Mouse (Mus musculus): ENCODE measurements around the gene Foxa3. TPM values are rescaled to one million over a fixed set of nuclear protein-coding genes. Genes with fewer than 3 reads are reported as not detected.

Gene Foxa3
- polyA plus RNA-seq, 1 experiment from 2014 or later: 0.09 TPM

DNA sequence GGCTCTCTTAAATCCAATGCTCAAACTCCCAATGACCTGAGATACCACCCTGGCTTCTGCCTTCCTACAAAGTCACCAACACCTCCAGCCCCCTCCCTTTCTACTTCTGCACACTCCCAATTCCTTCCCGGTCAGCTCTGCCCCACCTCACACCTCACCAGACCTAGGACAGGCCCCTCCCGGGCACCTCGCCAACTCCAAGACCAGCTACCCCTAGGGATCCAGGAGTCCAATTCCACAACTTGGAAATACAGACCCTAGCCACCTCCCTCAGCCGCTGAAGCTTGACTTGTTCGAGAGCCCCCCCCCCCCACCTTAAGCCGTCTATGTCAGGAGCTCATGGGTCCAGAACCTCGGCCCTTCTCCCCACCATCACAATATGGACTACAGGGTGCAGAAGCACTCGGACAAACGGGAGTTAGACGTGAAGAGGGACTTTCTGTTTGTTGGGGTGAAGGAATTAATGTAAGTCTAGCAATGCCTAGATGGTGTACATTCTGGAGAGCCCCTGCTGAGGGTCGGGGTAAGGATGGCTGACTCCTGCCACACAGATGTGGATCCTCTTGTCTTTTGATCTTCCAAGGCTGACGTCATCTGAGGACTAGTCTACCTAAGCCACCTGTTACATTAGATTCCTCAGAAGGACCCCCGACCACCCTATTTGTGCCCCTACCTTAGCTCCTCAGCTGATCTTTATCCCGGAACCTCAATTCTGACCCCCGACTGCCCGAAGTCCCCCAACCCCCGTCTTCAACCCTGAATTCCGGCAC is 964 bp downstream of the Foxa3 start:
- H3K27me3 ChIP-seq (replicated peaks): peaks cover 30% of the 10 kb centered on the region
- H3K9ac ChIP-seq: no peak overlapping the region
- no peak overlapping the region for H3K4me3 ChIP-seq
- H3K27ac ChIP-seq: no peak overlapping the region
- no peak for ATAC-seq (ENCODE audit: low FRiP score, low read depth)
- H3K36me3 ChIP-seq: no peaks in the 10 kb centered on the region
- no peaks in the 10 kb centered on the region for H3K9me3 ChIP-seq
- peaks cover 19% of the 10 kb centered on the region for H3K4me1 ChIP-seq
- WGBS: 59% methylated on average over 18 of the region's 18 CpGs
- H3K4me2 ChIP-seq (replicated peaks): no peak overlapping the region

DNA sequence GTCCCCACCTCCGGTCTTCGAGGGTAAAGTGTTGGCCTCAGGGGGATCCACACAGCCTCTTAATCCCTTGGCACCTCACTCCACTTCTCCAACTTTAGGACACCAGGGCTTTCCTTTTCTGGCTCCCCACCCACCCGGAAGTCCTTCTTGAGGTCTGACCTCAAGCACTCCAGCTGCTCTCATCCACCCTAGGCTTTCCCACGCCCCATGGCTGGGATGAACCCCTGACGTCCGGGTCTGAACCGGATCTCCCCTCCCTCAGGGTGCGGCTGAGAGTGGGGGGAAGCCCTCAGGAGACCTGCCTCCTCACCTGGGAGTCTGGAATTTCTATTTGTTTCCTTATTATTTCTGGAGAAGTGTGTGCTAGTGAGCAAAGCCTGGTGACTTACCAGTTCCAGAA is 2.3 kb downstream of the Foxa3 start:
- Histone ChIP-seq H3K27ac (no peak overlapping the region), H3K36me3 (no peaks in the 10 kb centered on the region), H3K4me2 (replicated peaks) (no peak overlapping the region), H3K9ac (no peak overlapping the region), H3K9me3 (no peaks in the 10 kb centered on the region), H3K27me3 (replicated peaks) (peaks cover 30% of the 10 kb centered on the region), H3K4me1 (peaks cover 16% of the 10 kb centered on the region), H3K4me3 (no peak overlapping the region)
- ATAC-seq (ENCODE audit: low FRiP score, low read depth): no peak
- 37% methylated on average over 8 of the region's 8 CpGs for WGBS

DNA sequence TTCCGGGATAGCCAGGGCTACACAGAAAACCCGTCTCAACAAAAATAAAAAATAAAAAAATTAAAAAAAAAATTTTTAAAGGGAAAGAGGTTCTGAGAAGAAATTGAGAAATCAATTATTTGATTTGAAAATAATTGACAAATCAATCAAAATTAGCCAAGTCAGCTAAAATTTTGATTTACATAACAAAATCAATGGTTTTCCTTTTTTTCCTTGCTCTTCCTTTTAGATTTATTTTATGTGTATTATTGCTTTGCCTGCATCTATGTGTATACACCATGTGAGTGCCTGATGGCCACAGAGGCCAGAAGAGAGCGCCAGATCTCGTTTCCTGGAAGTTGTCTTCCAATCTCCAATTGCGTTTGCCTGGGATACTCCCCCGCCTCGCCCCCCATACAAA is 5.4 kb downstream of the Foxa3 start:
- 85% methylated on average over 7 of the region's 7 CpGs for WGBS

DNA sequence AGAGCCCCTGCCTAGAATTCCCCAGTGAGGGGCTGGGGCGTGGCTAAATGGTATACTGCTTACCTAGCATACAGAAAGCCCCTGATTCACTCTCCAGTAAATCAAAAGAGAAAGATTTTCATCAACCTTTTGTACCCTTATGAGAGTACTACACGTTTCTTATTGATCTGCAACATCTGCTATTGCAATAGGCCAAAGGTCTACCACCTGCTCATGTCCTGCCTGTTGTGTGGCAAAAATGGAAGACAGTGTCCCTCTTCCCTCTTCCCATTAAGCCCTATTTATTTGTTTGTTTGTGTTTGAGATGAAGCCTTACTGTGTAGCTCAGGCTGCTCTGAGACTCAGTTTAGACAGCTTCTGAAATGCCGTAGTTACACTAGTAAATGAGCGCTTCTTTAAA is 7.3 kb downstream of the Foxa3 start:
- Histone ChIP-seq H3K36me3 (no peaks in the 10 kb centered on the region), H3K4me2 (replicated peaks) (no peak overlapping the region), H3K9ac (no peak overlapping the region), H3K27me3 (replicated peaks) (peaks cover 3% of the 10 kb centered on the region), H3K4me1 (peaks cover 9% of the 10 kb centered on the region), H3K9me3 (no peaks in the 10 kb centered on the region), H3K27ac (no peak overlapping the region), H3K4me3 (no peak overlapping the region)
- ATAC-seq (ENCODE audit: low FRiP score, low read depth): no peak
- WGBS: 88% methylated on average over 4 of the region's 4 CpGs

More for the DNA sequence above, 5.4 kb downstream of the Foxa3 start:
- H3K9ac ChIP-seq: no peak overlapping the region
- no peaks in the 10 kb centered on the region for H3K4me1 ChIP-seq
- H3K27me3 ChIP-seq (replicated peaks): peaks cover 22% of the 10 kb centered on the region
- ATAC-seq (ENCODE audit: low FRiP score, low read depth): no peak
- H3K27ac ChIP-seq: no peak overlapping the region
- H3K4me3 ChIP-seq: no peak overlapping the region
- no peak overlapping the region for H3K4me2 ChIP-seq (replicated peaks)
- no peaks in the 10 kb centered on the region for H3K36me3 ChIP-seq
- no peaks in the 10 kb centered on the region for H3K9me3 ChIP-seq

DNA sequence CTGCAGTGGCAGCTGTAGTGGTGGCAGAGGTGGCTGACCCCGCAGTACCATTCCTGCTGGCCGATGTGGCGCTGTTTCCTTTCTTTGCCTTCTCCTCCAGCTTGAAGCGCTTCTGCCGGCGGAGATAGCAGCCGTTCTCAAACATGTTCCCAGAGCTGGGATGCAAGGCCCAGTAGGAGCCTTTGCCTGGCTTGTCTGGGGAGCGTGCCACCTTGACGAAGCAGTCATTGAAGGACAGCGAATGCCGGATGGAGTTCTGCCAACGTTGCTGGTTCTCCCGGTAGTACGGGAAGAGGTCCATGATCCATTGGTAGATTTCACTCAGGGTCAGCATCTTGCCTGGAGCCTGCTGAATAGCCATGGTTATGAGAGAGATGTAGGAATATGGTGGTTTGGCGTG is 8.9 kb downstream of the Foxa3 start:
- no peaks in the 10 kb centered on the region for H3K36me3 ChIP-seq
- H3K4me1 ChIP-seq: peaks cover 9% of the 10 kb centered on the region
- H3K27me3 ChIP-seq (replicated peaks): no peaks in the 10 kb centered on the region
- 59% methylated on average over 15 of the region's 15 CpGs for WGBS
- ATAC-seq (ENCODE audit: low FRiP score, low read depth): no peak
- H3K4me2 ChIP-seq (replicated peaks): no peak overlapping the region
- no peak overlapping the region for H3K27ac ChIP-seq
- no peak overlapping the region for H3K9ac ChIP-seq
- no peak overlapping the region for H3K4me3 ChIP-seq
- H3K9me3 ChIP-seq: no peaks in the 10 kb centered on the region

DNA sequence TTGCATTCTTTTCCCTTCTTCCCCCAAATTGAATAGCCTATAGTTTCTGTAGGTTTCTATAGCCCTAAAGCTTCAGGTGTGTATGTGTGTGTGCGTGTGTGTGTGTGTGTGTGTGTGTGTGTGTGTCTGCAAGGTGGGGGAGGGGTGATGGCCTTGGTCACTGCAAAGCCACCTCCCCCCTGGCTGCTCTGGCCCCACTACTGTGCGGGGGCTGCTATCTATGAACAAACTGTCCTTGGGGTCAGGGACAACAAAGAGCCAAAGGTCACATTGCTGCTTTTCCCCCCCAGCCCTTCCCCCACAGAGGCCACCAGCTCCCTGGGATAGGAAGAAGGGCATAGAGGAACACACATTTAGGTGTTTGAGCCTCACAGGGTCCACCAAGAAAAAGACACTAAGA is 10.5 kb downstream of the Foxa3 start:
- Histone ChIP-seq H3K36me3 (no peaks in the 10 kb centered on the region), H3K27ac (no peak overlapping the region), H3K4me3 (no peak overlapping the region), H3K4me2 (replicated peaks) (no peak overlapping the region), H3K4me1 (peaks cover 9% of the 10 kb centered on the region), H3K9me3 (no peaks in the 10 kb centered on the region), H3K27me3 (replicated peaks) (no peaks in the 10 kb centered on the region), H3K9ac (no peak overlapping the region)
- no peak for ATAC-seq (ENCODE audit: low FRiP score, low read depth)
- WGBS: 58% methylated on average over 2 of the region's 2 CpGs

DNA sequence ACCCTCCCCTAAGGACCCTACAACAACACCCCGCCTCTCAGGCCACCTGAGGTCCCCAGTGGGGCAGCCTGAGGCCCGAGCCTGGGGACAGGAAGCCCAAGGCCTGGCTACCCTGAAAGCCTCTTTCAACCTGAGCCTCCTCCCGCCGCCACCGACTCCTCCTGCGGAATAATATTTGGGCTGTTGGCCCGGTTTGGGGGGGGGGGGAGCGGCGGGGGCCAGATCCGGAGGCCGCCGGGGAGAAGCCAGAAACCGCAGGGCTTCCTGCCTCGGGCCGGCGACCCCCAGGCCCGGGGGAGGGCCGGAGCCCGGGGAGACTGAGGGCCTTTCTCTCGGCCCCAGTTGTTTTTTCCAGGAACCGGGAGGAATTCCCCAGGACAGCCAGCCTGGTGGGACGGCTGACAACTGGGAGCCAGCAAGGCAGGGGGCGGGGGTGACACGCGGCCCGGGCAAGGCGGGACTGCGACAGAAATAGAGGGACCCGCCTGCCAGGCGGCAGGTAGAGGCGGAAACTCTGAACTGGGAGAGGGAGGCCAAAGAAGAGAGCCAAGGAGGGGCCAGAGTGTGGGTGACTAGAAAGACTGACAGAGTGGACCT is 11.2 kb downstream of the Foxa3 start:
- Histone ChIP-seq H3K27ac (0 out of 2 replicates have a peak overlapping the region, but pooled peaks have one; percentile 1), H3K9me3 (no peaks in the 10 kb centered on the region), H3K9ac (peak overlapping the region; percentile 53), H3K36me3 (peaks cover 7% of the 10 kb centered on the region), H3K4me2 (replicated peaks) (peak overlapping the region; percentile 62), H3K27me3 (replicated peaks) (no peaks in the 10 kb centered on the region), H3K4me3 (peak overlapping the region; percentile 24), H3K4me1 (peaks cover 14% of the 10 kb centered on the region)
- ATAC-seq (ENCODE audit: low FRiP score, low read depth): no peak
- 6% methylated on average over 25 of the region's 31 CpGs for WGBS

DNA sequence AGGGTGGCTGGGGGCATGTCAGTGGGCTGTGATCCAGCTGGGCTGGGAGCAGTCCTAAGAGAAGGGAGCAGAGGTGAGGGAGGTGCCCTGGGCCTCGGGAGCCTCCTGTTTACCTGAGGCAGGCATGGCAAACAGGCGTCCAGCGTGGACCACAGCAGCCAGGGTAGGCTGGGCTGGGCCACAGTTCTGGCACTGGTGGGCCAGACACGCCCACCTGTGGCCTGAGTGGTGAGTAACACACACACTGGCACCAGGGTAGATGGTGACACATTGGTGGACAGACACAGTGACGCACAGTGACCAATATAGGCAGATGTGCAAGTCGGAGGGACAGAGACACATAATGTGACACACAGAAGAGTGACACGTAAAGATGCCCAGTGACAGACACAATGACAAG is 12.8 kb downstream of the Foxa3 start:
- Histone ChIP-seq H3K27ac (no peak overlapping the region), H3K4me1 (peaks cover 27% of the 10 kb centered on the region), H3K27me3 (replicated peaks) (no peaks in the 10 kb centered on the region), H3K9me3 (no peaks in the 10 kb centered on the region), H3K36me3 (peaks cover 18% of the 10 kb centered on the region), H3K9ac (no peak overlapping the region), H3K4me3 (no peak overlapping the region), H3K4me2 (replicated peaks) (no peak overlapping the region)
- ATAC-seq (ENCODE audit: low FRiP score, low read depth): no peak
- 81% methylated on average over 7 of the region's 7 CpGs for WGBS

DNA sequence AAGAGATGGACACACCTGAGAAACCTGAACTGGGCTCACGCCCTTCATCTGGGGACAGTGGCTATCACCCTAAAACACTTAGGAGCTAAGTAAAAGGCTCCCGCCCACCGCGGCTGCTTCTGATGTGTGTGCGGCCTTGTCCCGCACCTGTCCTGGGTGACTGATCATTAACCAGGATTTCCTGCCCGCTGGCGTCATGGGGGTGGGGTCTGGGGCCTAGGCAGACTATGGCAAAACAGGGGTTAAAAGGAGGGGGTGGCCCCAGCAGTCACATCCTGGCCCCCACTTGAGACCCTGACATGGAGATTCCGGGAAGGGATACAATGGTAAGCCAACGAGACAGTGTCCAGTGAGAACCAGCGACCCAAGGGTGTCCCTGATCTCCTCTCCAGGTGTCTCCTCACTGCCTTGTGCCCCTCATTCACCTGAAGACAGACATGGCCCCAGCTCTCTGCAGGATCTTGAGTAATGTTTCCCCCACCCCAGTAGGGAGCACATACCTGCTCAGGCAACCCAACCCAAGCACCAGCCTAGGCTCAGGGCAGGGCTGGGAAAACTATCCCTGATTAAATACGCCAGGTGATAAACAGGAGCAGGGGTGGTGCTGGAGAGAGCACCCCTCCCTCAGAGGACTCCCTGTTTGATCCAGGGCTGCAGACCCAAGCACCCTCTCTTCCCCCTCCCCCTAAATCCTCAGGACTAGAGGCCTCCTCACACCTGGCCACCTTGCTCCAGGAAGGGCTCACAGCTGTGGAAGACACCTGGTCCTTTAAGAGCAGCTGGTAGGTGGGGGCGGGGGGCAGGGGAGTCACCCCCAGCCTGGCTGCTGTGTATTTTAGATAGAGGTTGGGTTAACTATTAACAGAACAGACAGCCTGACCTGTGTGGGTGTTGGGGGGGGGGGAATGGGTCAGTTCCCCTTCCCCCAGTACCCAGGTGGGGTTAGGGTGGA is 16.0 kb downstream of the Foxa3 start:
- ATAC-seq (ENCODE audit: low FRiP score, low read depth): no peak
- Histone ChIP-seq H3K9ac (0 out of 2 replicates have a peak overlapping the region, but pooled peaks have one; percentile 13), H3K9me3 (no peaks in the 10 kb centered on the region), H3K27ac (no peak overlapping the region), H3K36me3 (peaks cover 25% of the 10 kb centered on the region), H3K4me3 (no peak overlapping the region), H3K27me3 (replicated peaks) (no peaks in the 10 kb centered on the region), H3K4me2 (replicated peaks) (peak overlapping the region; percentile 100), H3K4me1 (peaks cover 40% of the 10 kb centered on the region)
- 78% methylated on average over 13 of the region's 13 CpGs for WGBS

DNA sequence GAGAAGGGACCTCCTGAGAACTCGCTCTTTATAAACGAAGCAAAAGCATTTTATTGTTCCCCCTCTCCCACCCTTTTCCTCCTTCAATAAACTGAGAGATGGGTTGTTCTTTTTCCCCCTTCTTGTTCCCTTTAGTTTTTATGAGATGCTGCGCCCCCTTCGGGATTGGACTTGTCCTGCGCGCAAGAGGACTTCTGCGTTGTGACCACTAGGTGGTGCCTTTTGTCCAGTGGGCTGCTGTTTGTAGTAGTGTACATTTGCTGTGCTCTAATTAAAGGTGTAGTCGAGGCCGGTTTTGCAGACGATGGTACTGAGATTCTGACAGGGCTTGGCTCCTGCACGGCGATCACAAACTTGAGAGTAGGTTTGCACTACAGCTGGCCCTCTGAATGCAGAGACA is 16.9 kb downstream of the Foxa3 start:
- peak overlapping the region; percentile 100 for H3K4me2 ChIP-seq (replicated peaks)
- peaks cover 35% of the 10 kb centered on the region for H3K4me1 ChIP-seq

DNA sequence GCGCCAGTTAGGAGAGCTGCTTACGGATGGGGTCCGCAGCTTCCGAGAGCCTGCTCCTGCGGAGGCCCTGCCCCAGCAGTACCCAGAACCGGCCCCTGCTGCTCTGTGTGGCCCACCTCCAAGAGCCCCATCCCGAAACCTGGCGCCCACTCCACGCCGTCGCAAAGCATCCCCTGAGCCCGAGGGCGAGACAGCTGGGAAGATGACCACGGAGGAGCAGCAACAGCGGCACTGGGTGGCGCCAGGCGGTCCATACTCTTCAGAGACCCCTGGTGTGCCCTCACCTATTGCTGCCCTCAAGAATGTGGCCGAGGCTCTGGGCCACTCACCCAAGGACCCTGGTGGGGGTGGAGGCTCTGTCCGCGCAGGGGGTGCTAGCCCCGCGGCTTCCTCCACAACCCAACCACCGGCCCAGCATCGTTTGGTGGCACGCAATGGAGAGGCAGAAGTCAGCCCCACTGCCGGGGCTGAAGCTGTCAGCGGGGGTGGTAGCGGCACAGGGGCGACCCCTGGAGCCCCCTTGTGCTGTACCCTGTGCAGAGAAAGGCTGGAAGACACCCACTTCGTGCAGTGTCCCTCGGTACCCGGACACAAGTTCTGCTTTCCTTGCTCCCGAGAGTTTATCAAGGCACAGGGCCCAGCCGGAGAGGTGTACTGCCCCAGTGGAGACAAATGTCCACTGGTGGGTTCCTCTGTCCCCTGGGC is 17.8 kb downstream of the Foxa3 start:
- Histone ChIP-seq H3K4me1 (peaks cover 39% of the 10 kb centered on the region), H3K27me3 (replicated peaks) (no peaks in the 10 kb centered on the region), H3K27ac (no peak overlapping the region), H3K4me2 (replicated peaks) (peak overlapping the region; percentile 100), H3K36me3 (peaks cover 25% of the 10 kb centered on the region), H3K9ac (peak overlapping the region; percentile 94; the same call in 1 of the 2 replicates), H3K4me3 (peak overlapping the region; percentile 92; the same call in 1 of the 2 replicates), H3K9me3 (no peaks in the 10 kb centered on the region)
- WGBS: 83% methylated on average over 34 of the region's 34 CpGs
- no peak for ATAC-seq (ENCODE audit: low FRiP score, low read depth)

More for the DNA sequence above, 16.9 kb downstream of the Foxa3 start:
- Histone ChIP-seq H3K27me3 (replicated peaks) (no peaks in the 10 kb centered on the region), H3K4me3 (no peak overlapping the region), H3K9ac (no peak overlapping the region), H3K36me3 (peaks cover 25% of the 10 kb centered on the region), H3K9me3 (no peaks in the 10 kb centered on the region), H3K27ac (no peak overlapping the region)
- no peak for ATAC-seq (ENCODE audit: low FRiP score, low read depth)
- WGBS: 8% methylated on average over 12 of the region's 12 CpGs

All from neural tube, embryonic 12.5 days (tissue).